In genomic region chr1:180570181-180570580, GRCm38 (mm10) we compare ENCODE assay signal across 9 mouse cellular contexts. TPM values are rescaled to one million over a fixed set of nuclear protein-coding genes. Genes with fewer than 3 reads are reported as not detected.
DNase-seq lines count a peak whose midpoint lies in the region; ATAC-seq and TF ChIP-seq lines count a peak whose summit lies in the region.
"Had no signal": no experiment of that assay in that cellular context is flagged by ENCODE, and none has a peak within 500 bp of the region (broad histone marks: within the 10 kb centered on the region; RNA-seq: fewer than 3 reads in every experiment).

No protein-coding gene starts in this region.

- H3K4me2 ChIP-seq in embryonic facial prominence, embryonic 15.5 days (replicated peaks) = peak overlapping the region; percentile 59
- peak overlapping the region; percentile 94 for H3K4me2 ChIP-seq in limb, embryonic 13.5 days (replicated peaks)
- H3K4me2 ChIP-seq in neural tube, embryonic 15.5 days = peak overlapping the region; percentile 81

- TF ChIP-seq CTCF in layer of hippocampus, adult 2 months (conservative IDR thresholded peaks at IDR 0.05) = no peak
- TF ChIP-seq CTCF in thymus, adult 2 months (IDR thresholded peaks at IDR 0.05; ENCODE audit: borderline replicate concordance, control insufficient read depth, extremely low read depth, insufficient read depth, low read length, poor library complexity) = no peak

- peaks cover 14% of the 10 kb centered on the region for H3K36me3 ChIP-seq in embryonic facial prominence, embryonic 15.5 days
- peaks cover 37% of the 10 kb centered on the region for H3K36me3 ChIP-seq in limb, embryonic 13.5 days
- peaks cover 12% of the 10 kb centered on the region for H3K36me3 ChIP-seq in neural tube, embryonic 15.5 days
- no peaks in the 10 kb centered on the region for H3K36me3 ChIP-seq in thymus, adult 2 months (ENCODE audit: control insufficient read depth, insufficient read depth, low read length)

- peak overlapping the region; percentile 74 for H3K9ac ChIP-seq in embryonic facial prominence, embryonic 15.5 days
- peak overlapping the region; percentile 95 for H3K9ac ChIP-seq in limb, embryonic 13.5 days
- peak overlapping the region; percentile 91 for H3K9ac ChIP-seq in neural tube, embryonic 15.5 days (replicated peaks)

- no peak for TF ChIP-seq POLR2A in thymus, adult 2 months (IDR thresholded peaks at IDR 0.05; ENCODE audit: control insufficient read depth, extremely low read depth, insufficient read depth, low read length, poor library complexity)

- H3K9me3 ChIP-seq in embryonic facial prominence, embryonic 15.5 days (replicated peaks) = no peaks in the 10 kb centered on the region
- no peaks in the 10 kb centered on the region for H3K9me3 ChIP-seq in limb, embryonic 13.5 days
- no peaks in the 10 kb centered on the region for H3K9me3 ChIP-seq in neural tube, embryonic 15.5 days (replicated peaks)

- DNase-seq in layer of hippocampus, adult 2 months (ENCODE audit: low spot score in 2 of 2) = no peak
- no peak for DNase-seq in layer of hippocampus, postnatal 14 days (ENCODE audit: low spot score in 2 of 2)
- no peak for DNase-seq in left cerebral cortex, adult 9 months (ENCODE audit: low spot score in 2 of 2)
- DNase-seq in cerebellum, adult 11 months = no peak
- DNase-seq in thymus, adult 2 months = no peak
- DNase-seq: thymus, postnatal 14 days had no signal

- no peak for ATAC-seq in embryonic facial prominence, embryonic 15.5 days (ENCODE audit: insufficient number of reproducible peaks, low FRiP score, low TSS enrichment, low read depth)
- no peak for ATAC-seq in limb, embryonic 13.5 days (ENCODE audit: low FRiP score, low read depth)
- no peak for ATAC-seq in neural tube, embryonic 15.5 days (ENCODE audit: low FRiP score)

- peaks cover 21% of the 10 kb centered on the region for H3K4me1 ChIP-seq in embryonic facial prominence, embryonic 15.5 days
- H3K4me1 ChIP-seq in limb, embryonic 13.5 days = peaks cover 28% of the 10 kb centered on the region
- peaks cover 42% of the 10 kb centered on the region for H3K4me1 ChIP-seq in neural tube, embryonic 15.5 days
- peaks cover 16% of the 10 kb centered on the region for H3K4me1 ChIP-seq in thymus, adult 2 months (replicated peaks; ENCODE audit: control insufficient read depth, insufficient read depth, low read length)

- H3K27me3 ChIP-seq in embryonic facial prominence, embryonic 15.5 days = no peaks in the 10 kb centered on the region
- H3K27me3 ChIP-seq in limb, embryonic 13.5 days = no peaks in the 10 kb centered on the region
- no peaks in the 10 kb centered on the region for H3K27me3 ChIP-seq in neural tube, embryonic 15.5 days (replicated peaks)
- H3K27me3 ChIP-seq in thymus, adult 2 months (ENCODE audit: control insufficient read depth, insufficient read depth, low read length) = no peaks in the 10 kb centered on the region

- peak overlapping the region; percentile 92 for H3K4me3 ChIP-seq in layer of hippocampus, adult 2 months
- peak overlapping the region; percentile 93 for H3K4me3 ChIP-seq in embryonic facial prominence, embryonic 15.5 days (replicated peaks)
- peak overlapping the region; percentile 94 for H3K4me3 ChIP-seq in limb, embryonic 13.5 days
- peak overlapping the region; percentile 93 for H3K4me3 ChIP-seq in neural tube, embryonic 15.5 days (replicated peaks)
- H3K4me3 ChIP-seq in thymus, adult 2 months (ENCODE audit: control insufficient read depth, insufficient read depth, low read length) = no peak overlapping the region

- H3K27ac ChIP-seq in layer of hippocampus, adult 2 months = peak overlapping the region; percentile 97
- no peak overlapping the region for H3K27ac ChIP-seq in embryonic facial prominence, embryonic 15.5 days (replicated peaks)
- no peak overlapping the region for H3K27ac ChIP-seq in limb, embryonic 13.5 days
- H3K27ac ChIP-seq in neural tube, embryonic 15.5 days (replicated peaks) = peak overlapping the region; percentile 92
- no peak overlapping the region for H3K27ac ChIP-seq in thymus, adult 2 months (ENCODE audit: control insufficient read depth, insufficient read depth, low read length)

- 11% methylated on average over 5 of the region's 5 CpGs for whole genome bisulfite sequencing in embryonic facial prominence, embryonic 15.5 days
- WGBS in limb, embryonic 13.5 days = 16% methylated on average over 5 of the region's 5 CpGs
- WGBS in neural tube, embryonic 15.5 days = 3% methylated on average over 5 of the region's 5 CpGs
- WGBS in thymus, adult 2 months = 29% methylated on average over 5 of the region's 5 CpGs

RNA-seq across cellular contexts. Expression of gene Parp1, which starts 1.5 kb away (rescaled TPM):
- 100 to 1,000 TPM; 122 to 153 TPM for total RNA-seq in layer of hippocampus, adult 2 months (2021)
- 100 to 1,000 TPM; 162 to 172 TPM for total RNA-seq in layer of hippocampus, postnatal 14 days (2021)
- polyA plus RNA-seq in embryonic facial prominence, embryonic 15.5 days (2015; fragmentation: Nextera tagmentation; extraction: Ambion mirVana) = 99.0 and 102 TPM in 2 replicates
- polyA plus RNA-seq in limb, embryonic 13.5 days (2015; fragmentation: Nextera tagmentation; extraction: Ambion mirVana) = 139 and 144 TPM in 2 replicates
- 89.1 and 93.8 TPM in 2 replicates for polyA plus RNA-seq in neural tube, embryonic 15.5 days (2015; fragmentation: Nextera tagmentation; extraction: Ambion mirVana)
- 49.6 and 57.3 TPM in 2 replicates for polyA plus RNA-seq in thymus, adult 2 months (2012; rRNA removed)

Comparison
In these comparisons a context has a peak if more than half of its experiments do, and no peak if none do; other contexts are left out.
1. H3K27ac ChIP-seq: peak in layer of hippocampus, adult 2 months (single experiment) and neural tube, embryonic 15.5 days (single experiment); none in embryonic facial prominence, embryonic 15.5 days (single experiment), limb, embryonic 13.5 days (single experiment) and thymus, adult 2 months (single experiment).
2. Peak in every context shown above with its lines, with median percentiles within 50 percentile points of each other: H3K4me2 ChIP-seq and H3K9ac ChIP-seq.